Mouse (Mus musculus): ENCODE measurements at regions not wholly inside any gene's neighbourhood (a gene's known extent, or its start where the extent isn't known, plus 50 kb on each side); places are given as distances from the start of the nearest gene placed in this dataset.

DNA sequence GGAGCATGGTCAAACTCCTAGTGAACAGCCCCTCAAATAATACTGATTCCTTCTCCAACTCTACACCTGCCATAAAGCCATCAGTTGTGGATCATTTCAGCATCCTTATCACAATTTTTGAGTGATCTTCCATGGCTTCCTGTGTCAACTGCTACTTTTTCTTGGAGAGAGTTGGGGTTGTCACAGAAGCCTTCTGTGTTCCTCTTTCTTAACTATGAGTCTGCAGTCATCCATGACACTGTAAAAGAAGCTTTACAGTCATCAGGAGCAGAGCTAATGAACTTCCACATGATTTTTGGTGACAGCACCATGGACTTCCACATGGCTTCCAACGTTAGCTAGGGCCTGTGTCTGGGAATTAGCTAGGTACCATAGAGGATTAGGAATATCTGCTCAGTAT, 208.1 kb downstream of the Calcrl start:
- H3K4me1 ChIP-seq (ENCODE audit: control insufficient read depth, insufficient read depth, low read length): no peaks in the 10 kb centered on the region
- no peak overlapping the region for H3K27ac ChIP-seq (ENCODE audit: insufficient read depth, low read length)
- H3K4me3 ChIP-seq (ENCODE audit: insufficient read depth, low read length): no peak overlapping the region
- TF ChIP-seq POLR2A (IDR thresholded peaks at IDR 0.05; ENCODE audit: low read depth, low read length) (no peak), CTCF (IDR thresholded peaks at IDR 0.05; ENCODE audit: borderline replicate concordance, insufficient read depth, low read length) (no peak)

DNA sequence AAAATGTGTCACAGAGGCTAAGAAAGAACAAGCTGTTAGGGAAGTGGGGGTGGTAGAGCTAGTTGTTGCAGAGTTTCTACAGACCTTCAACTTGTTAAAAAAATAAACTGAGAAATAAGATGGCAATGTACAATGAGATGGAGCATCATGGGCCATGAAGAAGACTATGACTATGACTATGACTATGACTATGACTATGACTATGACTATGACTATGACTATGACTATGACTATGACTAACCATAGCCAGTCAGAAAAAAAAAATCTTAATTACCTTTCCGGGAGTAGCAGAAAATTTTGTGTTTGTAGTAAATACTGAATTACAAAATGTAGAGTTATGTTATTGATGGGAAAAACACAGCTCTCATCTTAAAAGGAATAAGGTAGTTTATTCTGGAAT, 203.2 kb downstream of the Calcrl start:
- Histone ChIP-seq H3K4me3 (ENCODE audit: insufficient read depth, low read length) (no peak overlapping the region), H3K27ac (ENCODE audit: insufficient read depth, low read length) (no peak overlapping the region), H3K4me1 (ENCODE audit: control insufficient read depth, insufficient read depth, low read length) (no peaks in the 10 kb centered on the region)
- no peak for TF ChIP-seq POLR2A (IDR thresholded peaks at IDR 0.05; ENCODE audit: low read depth, low read length)

DNA sequence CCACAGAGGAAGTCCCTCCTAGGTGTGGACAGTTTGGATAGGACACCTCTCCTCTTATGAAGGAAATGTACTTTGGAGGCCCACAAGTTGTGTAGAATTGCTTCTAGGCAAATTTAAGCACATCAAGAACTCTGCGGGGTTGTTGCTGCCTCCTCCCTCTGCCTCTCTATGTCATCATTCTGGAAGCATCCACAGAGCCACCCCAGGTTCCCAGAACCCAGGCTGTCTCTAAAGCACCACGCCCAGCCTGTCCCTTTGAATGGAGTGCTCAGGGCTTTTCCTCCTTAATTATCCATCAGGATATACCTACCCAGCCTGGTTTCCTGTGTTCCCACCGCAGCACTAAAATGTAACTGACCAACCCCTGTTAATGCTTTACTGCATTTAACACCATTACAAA, 195.4 kb downstream of the Calcrl start:
- TF ChIP-seq CTCF (IDR thresholded peaks at IDR 0.05; ENCODE audit: borderline replicate concordance, insufficient read depth, low read length): no peak
- TF ChIP-seq POLR2A (IDR thresholded peaks at IDR 0.05; ENCODE audit: low read depth, low read length): no peak
- no peak overlapping the region for H3K27ac ChIP-seq (ENCODE audit: insufficient read depth, low read length)
- H3K4me1 ChIP-seq (ENCODE audit: control insufficient read depth, insufficient read depth, low read length): no peaks in the 10 kb centered on the region
- no peak overlapping the region for H3K4me3 ChIP-seq (ENCODE audit: insufficient read depth, low read length)

DNA sequence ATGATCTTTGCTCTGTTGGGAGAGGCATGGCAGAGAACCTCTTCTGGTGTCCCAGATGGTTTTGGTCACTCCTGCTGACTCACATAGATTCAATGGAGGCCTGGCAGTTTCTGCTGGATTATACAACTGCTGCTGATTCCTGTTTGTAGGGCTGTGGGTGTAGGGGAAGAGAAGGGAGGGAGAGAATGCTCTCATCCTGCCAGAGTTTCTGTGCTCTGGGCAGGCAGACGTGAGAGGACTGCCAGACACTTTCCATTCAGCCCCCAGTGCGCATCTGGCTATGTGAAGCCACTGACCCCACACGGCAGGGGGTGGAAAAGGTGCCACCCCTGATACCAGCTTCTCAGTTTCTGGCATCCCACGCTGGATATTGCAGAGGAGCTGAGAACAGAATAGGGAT, 189.6 kb downstream of the Calcrl start:
- no peaks in the 10 kb centered on the region for H3K4me1 ChIP-seq (ENCODE audit: control insufficient read depth, insufficient read depth, low read length)
- TF ChIP-seq POLR2A (IDR thresholded peaks at IDR 0.05; ENCODE audit: low read depth, low read length) (no peak), CTCF (IDR thresholded peaks at IDR 0.05; ENCODE audit: borderline replicate concordance, insufficient read depth, low read length) (no peak)
- no peak overlapping the region for H3K4me3 ChIP-seq (ENCODE audit: insufficient read depth, low read length)
- no peak overlapping the region for H3K27ac ChIP-seq (ENCODE audit: insufficient read depth, low read length)

DNA sequence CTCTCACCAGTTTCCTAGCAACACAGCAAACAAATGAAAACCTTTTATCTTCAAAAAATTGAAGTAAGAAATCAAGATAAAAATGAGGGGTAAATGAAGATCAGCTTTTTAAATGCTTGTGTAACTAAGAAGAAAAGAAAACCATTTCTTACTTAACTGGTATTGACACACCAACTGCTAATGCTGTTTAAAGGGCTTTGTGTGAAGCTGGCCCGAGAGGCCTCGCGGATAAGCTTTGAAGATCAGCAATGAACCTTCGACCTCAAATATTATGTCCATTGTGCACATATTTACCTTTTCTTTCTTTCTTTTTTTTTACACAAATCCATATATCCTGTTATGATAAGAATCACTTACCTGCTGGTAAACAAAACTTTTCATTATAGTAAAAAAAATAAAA, 184.0 kb downstream of the Calcrl start:
- TF ChIP-seq CTCF (IDR thresholded peaks at IDR 0.05; ENCODE audit: borderline replicate concordance, insufficient read depth, low read length): no peak
- Histone ChIP-seq H3K4me3 (ENCODE audit: insufficient read depth, low read length) (no peak overlapping the region), H3K4me1 (ENCODE audit: control insufficient read depth, insufficient read depth, low read length) (no peaks in the 10 kb centered on the region), H3K27ac (ENCODE audit: insufficient read depth, low read length) (no peak overlapping the region)

DNA sequence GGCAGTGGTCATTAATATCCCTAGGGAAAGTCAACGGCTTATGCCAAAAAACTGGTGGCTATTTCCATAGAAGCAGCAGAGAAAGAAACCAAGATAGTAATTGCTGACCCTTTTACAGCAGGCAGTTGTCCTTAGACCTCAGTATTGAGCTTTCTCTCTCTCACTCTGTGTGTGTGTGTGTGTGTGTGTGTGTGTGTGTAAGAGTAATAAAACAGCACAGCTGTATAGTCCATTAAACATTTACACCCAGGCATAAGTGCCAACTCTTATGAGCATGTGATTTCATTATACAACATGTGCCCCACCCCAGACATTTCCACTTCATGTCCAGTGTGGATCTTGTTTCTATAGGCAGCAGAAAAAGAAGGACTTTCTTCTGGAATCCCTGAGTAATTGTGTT, 183.2 kb downstream of the Calcrl start:
- Histone ChIP-seq H3K4me1 (ENCODE audit: control insufficient read depth, insufficient read depth, low read length) (no peaks in the 10 kb centered on the region), H3K4me3 (ENCODE audit: insufficient read depth, low read length) (no peak overlapping the region), H3K27ac (ENCODE audit: insufficient read depth, low read length) (no peak overlapping the region)
- TF ChIP-seq POLR2A (IDR thresholded peaks at IDR 0.05; ENCODE audit: low read depth, low read length) (no peak), CTCF (IDR thresholded peaks at IDR 0.05; ENCODE audit: borderline replicate concordance, insufficient read depth, low read length) (no peak)

DNA sequence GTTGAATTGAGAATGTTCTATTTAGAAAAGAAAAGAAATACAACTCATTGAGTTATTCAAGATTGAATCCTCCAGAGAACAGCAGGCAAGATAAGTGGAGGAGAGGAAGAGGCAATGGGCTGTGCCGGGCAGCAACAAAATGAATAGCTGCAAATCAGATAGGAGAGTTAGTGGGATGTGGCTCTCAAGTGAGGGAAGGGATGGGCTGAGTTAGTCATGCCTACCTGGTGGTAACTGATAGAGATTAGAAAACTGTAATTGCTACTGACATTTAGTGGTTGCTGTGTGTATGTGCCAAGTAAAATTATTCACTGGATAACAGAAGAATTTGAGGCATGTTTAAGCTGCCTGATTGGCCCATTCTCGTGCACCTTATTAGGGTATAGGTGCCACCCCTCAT, 179.3 kb downstream of the Calcrl start:
- no peak overlapping the region for H3K4me3 ChIP-seq (ENCODE audit: insufficient read depth, low read length)
- no peaks in the 10 kb centered on the region for H3K4me1 ChIP-seq (ENCODE audit: control insufficient read depth, insufficient read depth, low read length)
- TF ChIP-seq CTCF (IDR thresholded peaks at IDR 0.05; ENCODE audit: borderline replicate concordance, insufficient read depth, low read length) (no peak), POLR2A (IDR thresholded peaks at IDR 0.05; ENCODE audit: low read depth, low read length) (no peak)
- H3K27ac ChIP-seq (ENCODE audit: insufficient read depth, low read length): no peak overlapping the region

DNA sequence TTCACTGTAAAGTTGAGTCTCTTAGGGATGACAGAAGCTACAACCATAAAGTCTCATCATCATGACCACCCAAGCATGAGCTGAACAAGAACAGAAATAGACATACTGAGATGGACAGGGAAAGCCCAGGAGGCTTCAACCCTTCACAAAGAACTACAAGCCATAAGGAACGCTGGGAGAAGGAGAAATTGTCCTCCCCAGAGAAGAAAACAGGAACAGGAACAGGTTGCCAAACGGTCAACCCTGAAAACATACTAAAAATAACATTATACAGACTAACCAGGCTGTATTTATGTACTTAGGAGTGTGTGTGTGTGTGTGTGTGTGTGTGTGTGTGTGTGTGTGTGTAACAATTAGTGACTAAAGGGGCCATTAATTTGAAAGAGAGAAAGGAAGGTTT, 178.6 kb downstream of the Calcrl start:
- no peak for TF ChIP-seq CTCF (IDR thresholded peaks at IDR 0.05; ENCODE audit: borderline replicate concordance, insufficient read depth, low read length)
- TF ChIP-seq POLR2A (IDR thresholded peaks at IDR 0.05; ENCODE audit: low read depth, low read length): no peak

DNA sequence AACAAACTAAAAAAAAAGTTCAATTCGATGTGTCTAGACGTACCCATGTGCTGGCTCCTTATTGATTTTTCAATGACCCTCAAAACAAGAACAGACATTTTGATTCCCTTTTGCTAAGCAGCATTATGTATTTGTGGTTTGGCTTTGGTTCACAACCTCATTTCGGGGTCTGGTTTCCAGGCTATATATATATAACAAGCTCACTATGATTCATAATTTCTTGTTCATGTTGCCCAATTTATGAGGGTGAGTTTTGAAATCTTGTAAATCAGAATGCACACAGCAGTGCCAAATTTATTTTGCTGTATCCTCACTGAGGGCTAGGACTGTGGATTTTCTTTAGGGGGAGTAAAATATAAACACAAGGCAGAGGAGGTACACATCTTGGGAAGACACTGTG, 177.0 kb downstream of the Calcrl start:
- no peaks in the 10 kb centered on the region for H3K4me1 ChIP-seq (ENCODE audit: control insufficient read depth, insufficient read depth, low read length)
- H3K4me3 ChIP-seq (ENCODE audit: insufficient read depth, low read length): no peak overlapping the region
- no peak for TF ChIP-seq CTCF (IDR thresholded peaks at IDR 0.05; ENCODE audit: borderline replicate concordance, insufficient read depth, low read length)
- no peak for TF ChIP-seq POLR2A (IDR thresholded peaks at IDR 0.05; ENCODE audit: low read depth, low read length)
- H3K27ac ChIP-seq (ENCODE audit: insufficient read depth, low read length): no peak overlapping the region

More for the DNA sequence above, 178.6 kb downstream of the Calcrl start:
- no peak overlapping the region for H3K27ac ChIP-seq (ENCODE audit: insufficient read depth, low read length)
- no peaks in the 10 kb centered on the region for H3K4me1 ChIP-seq (ENCODE audit: control insufficient read depth, insufficient read depth, low read length)
- no peak overlapping the region for H3K4me3 ChIP-seq (ENCODE audit: insufficient read depth, low read length)

DNA sequence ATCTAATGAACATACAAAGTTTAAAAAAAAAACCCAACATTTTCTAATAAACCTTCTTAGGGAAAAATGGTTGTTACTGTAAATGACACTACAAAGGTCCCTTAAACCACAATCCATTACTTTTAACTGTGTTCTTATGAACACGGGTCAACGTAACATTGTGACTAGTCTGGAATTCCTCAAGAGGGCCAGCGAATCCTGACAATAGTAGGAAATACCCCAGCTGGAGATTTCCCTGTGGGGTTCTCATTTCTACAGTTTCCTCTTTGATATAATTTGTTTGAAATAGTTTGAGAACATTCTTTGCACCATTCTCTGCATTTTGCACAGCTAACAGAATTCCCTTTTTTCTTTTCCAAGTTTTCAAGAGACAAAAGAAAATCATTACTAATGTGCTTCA, 175.3 kb downstream of the Calcrl start:
- TF ChIP-seq CTCF (IDR thresholded peaks at IDR 0.05; ENCODE audit: borderline replicate concordance, insufficient read depth, low read length) (no peak), POLR2A (IDR thresholded peaks at IDR 0.05; ENCODE audit: low read depth, low read length) (no peak)
- no peaks in the 10 kb centered on the region for H3K4me1 ChIP-seq (ENCODE audit: control insufficient read depth, insufficient read depth, low read length)
- H3K27ac ChIP-seq (ENCODE audit: insufficient read depth, low read length): no peak overlapping the region
- no peak overlapping the region for H3K4me3 ChIP-seq (ENCODE audit: insufficient read depth, low read length)

DNA sequence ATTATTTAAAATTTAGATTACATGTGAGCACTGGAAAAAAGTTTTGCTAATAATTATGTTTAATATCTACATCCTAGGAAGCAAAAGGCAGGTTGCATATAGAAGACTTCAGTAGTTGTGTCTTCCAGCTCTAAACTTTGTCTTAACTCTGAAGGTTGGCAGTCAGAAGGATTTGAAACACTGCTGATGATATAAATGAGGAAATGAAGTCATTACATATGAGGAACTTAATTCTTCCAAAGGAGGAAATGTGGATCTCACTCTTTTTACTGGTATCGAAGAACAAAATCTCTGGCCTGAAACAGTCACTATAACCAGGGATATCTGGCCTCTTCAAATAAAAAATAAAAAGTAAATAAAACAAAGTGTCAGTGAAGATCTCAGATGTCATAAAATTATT, 173.1 kb downstream of the Calcrl start:
- Histone ChIP-seq H3K27ac (ENCODE audit: insufficient read depth, low read length) (no peak overlapping the region), H3K4me1 (ENCODE audit: control insufficient read depth, insufficient read depth, low read length) (no peaks in the 10 kb centered on the region), H3K4me3 (ENCODE audit: insufficient read depth, low read length) (no peak overlapping the region)
- TF ChIP-seq CTCF (IDR thresholded peaks at IDR 0.05; ENCODE audit: borderline replicate concordance, insufficient read depth, low read length) (no peak), POLR2A (IDR thresholded peaks at IDR 0.05; ENCODE audit: low read depth, low read length) (no peak)
